Mouse (Mus musculus) gastrocnemius, postnatal 25 days (tissue): Measurements from ENCODE around the gene Med15. TPM values are rescaled to one million over a fixed set of nuclear protein-coding genes. Genes with fewer than 3 reads are reported as not detected.
A peak's percentile ranks its signal among the peaks of the same experiment; 100 is the strongest.

Experiments used
- DNase-seq: peaks from one replicate; pipeline ENCODE4 v3.0.0; 2022
- total RNA-seq, 2 experiments: library from RNA; stranded (reverse); gene quantifications; 1 replicate in 1 of 2; 2 replicates in 1 of 2; pipeline ENCODE4 v1.2.3; 2021

Gene Med15
- total RNA-seq, 2 experiments from 2014 or later = 18.1 to 18.9 TPM

GRCm38 (mm10) chr16:17649925-17650605, 82.6 kb downstream of the Med15 start:
- no peak for DNase-seq

- DNase-seq = no peak
These were observed 84.9 kb downstream of the Med15 start for GRCm38 (mm10) chr16:17647566-17648340.

DNA sequence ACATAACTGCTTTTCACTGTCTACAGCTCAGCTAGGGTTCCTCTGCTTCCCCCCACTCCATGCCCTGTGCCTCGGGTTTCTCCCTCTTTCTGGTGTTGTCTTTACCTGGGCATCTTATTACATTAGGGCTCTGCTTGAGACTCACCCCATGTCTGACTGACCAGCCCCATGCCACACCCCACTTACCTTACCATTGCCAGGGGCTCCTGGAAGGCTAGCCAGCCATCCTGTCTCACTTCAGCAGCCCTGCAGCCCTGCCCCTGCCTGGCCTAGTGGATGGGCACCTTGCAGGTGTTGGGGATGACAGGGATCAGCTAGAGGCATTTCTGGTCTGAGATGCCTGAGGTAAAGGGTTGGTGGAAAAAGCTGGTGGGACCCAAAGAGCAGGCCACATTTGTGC, 85.5 kb downstream of the Med15 start:
- no peak for DNase-seq

DNA sequence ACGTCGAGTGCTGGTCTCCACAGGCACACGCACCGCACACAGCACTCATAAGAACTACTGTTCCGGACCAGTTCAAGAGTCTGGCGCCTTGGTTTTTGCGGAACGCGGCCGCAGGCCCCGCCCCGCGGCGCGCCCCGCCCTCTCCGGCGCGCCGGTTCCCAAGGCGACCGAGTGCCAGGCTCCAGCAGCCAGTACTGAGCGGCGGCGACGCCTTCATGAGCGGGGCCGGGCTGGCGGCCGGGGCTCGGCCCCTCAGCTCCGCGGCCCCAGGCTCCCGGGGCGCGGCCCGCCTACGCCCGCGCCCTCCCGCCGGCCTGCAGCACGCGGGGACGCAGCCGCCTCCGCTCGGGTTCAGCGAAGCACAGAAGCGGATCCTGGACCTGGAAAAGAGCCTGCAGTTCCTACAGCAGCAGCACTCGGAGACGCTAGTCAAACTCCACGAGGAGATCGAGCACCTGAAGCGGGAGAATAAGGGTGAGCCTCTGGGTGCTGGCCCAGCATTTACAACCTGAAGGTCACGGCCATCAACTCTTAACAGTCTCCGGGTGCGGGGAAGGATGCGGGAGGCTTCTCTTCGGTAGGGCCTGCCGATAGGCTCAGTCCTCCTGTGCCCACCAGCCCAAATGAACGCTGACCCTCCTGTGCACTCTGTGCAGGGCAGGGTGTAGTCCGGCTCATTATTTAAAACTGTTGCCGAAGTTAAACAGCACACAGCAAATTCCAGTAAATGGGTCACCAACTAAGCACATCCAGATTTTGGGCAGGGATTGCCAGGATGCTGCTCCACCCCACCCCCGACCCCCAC, 86.2 kb downstream of the Med15 start, which contains the start of gene Ccdc74a:
Ccdc74a (plus strand) TSS at position 161 of the 805 bp plus-strand sequence.
- peak; percentile 86 for DNase-seq

DNA sequence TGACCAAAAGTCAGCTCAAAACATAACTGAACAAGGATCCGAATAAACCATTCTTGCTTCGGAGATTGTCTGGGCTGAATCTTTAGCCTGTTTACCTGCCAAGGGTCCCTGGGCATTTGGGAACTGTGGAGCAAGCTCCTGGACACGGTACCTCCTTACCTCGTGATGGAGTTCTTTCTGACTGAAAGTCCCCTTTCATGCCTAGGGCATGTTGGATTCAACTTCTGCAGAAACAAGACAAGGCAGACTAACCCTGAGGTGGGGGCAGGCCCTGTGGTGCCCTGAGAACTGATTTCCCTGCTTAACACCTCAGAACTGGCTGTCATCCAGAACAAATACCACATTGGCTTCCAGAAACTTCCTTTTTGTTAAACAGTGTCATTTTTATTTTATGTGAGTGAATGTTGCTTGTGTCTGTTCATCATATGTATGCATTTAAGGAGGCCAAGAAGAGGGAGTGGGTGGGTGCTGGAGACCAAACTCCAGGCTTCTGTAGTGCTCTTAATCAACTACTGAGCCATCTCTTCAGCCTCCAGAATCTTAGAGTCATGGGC, 89.2 kb downstream of the Med15 start:
- DNase-seq = no peak

DNA sequence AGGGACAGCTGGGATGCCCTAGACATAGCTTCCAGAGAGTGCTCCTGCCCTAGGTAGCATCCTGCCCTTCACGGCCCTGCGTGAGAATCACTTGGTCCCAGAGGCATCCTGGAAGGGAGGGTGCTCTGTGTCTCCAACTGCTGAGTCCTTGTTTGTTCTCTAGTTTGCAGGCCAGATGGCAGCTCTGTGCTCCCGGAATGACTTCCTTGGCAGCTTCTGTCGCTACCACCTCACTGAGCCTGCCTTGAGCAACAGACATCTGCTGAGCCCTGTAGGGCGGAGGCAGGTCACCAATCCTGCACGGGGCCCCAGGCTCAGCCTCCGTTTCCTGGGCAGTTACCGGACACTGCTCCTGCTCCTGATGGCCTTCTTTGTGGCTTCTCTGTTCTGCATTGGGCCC, 90.4 kb downstream of the Med15 start:
- DNase-seq = no peak

- no peak for DNase-seq
These were observed 91.4 kb downstream of the Med15 start for GRCm38 (mm10) chr16:17641301-17641700.

GRCm38 (mm10) chr16:17640706-17641105, 92.0 kb downstream of the Med15 start:
- DNase-seq = no peak

GRCm38 (mm10) chr16:17639951-17640350, 92.7 kb downstream of the Med15 start:
- no peak for DNase-seq

DNA sequence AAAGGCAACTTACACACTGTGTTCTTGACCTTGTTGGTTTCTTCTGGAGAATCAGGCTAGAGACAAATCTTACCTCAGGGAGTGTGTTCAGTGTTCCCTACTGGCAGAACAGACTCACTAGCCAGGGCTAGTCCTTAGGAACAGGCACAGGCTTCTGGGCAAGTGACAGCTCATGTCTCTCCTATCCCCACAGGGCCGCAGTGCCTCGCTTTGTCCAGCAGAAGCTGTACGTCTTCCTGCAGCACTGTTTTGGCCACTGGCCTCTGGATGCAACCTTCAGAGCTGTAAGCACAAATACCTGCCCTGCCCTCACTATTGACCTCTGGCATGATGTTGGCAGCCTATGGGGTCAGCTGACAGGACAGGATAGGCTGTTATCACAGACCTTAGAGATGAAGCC, 93.6 kb downstream of the Med15 start:
- DNase-seq = no peak

- DNase-seq = no peak
These were observed 94.6 kb downstream of the Med15 start for GRCm38 (mm10) chr16:17638036-17638628.

- DNase-seq = no peak
These were observed 95.1 kb downstream of the Med15 start for GRCm38 (mm10) chr16:17637610-17638009.

- DNase-seq = no peak
These were observed 95.8 kb downstream of the Med15 start for GRCm38 (mm10) chr16:17636904-17637303.

DNA sequence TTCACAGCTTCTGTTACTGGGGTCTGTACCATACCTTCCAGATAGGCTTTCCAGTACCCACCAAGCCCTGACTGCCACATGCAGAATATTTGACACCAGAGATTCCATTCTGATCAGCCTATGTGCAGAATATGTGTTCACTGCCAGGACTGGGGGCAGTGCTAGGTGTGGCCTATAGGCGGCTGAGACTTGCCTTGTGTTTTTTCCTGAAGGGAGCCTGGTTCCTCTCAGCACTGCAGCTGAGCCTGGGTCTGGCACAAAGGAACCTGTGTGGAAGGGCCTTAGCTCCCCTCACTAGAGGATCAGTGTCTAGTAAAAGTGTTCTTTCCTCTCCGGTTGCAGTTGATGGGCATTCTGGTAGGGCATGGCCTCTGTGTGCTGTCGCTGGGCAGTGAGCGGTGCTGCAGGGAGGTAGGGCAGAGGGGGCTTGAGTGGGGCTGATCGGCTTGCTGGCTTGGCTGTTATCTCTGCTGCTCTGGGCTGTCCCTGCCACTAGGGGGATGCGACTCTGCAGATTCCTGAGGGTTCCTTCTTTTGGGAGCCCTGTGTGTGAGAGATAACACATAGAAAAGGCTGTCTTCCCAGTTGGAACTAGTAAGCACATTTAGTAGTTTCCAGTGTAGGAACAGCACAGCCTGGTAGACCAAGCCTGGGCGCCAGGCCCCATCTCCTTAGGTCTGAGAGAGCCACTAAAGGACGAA, 99.1 kb downstream of the Med15 start:
- no peak for DNase-seq

DNA sequence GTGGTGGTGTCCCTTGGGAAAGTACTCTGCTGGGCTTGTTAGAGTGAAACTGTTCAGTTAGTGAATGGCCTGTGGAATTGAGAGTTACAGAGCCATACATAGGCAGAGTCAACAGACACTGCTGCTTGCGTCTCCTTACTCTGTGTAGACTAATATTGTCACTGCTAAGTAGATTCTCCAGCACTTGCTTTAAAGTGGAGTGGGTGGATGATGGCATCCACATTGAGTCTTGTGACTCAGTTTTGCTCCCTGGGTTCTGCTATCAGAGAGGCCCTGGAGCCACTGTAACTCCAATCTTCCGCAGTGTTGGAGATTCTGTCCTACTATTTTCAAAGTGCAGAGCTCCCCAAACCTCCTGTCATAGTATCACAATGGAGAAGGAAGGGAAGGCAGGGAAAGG, 100.1 kb downstream of the Med15 start:
- no peak for DNase-seq

DNA sequence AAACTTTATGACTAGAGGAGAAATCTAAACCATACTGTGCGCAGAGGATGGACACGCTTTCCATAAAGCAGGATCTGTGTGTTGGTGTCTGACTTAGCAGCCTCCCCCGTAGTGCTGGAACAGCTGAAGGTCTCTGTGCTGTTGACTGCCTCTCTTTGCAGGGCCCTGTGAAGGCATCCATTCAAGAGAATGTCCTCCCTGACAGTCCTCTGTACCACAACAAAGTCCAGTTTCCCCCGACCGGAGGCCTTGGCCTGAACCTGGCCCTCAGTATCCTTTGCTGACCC, 106.5 kb downstream of the Med15 start:
- no peak for DNase-seq

DNA sequence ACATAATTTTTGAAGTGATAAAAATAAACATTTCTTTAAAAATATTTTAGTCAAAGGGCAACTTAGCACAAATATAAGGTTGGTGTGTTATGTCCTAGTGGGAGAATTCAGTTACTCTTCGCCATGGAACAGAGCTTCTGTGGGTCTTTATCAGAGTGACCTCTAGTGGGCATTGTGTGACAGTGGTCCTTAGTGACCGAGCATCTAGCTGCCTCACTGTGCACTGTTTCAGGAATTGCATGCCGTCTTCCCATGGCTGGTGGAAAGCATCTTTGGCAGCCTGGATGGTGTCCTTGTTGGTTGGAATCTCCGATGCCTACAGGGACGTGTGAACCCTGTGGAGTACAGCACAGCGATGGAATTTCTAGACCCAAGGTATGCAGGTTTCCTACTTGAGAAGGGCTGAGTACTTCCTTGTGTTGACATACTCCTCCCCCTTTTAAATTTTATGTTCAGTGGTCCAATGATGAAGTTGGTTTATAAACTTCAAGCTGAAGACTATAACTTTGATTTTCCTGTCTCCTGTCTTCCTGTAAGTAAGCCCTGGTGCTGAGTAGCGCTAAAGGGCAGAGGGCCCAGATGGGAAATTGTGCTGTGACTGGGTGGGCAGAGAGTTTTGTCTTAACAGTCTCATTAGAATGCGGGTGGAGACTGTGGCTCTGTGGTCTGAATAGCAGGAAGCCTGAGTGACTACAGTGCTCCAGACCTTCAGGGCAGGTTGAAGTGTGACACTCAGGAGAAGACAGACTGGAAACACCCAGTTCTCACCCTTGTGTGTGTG, 107.0 kb downstream of the Med15 start:
- no peak for DNase-seq

GRCm38 (mm10) chr16:17621936-17622335, 110.8 kb downstream of the Med15 start:
- no peak for DNase-seq

DNA sequence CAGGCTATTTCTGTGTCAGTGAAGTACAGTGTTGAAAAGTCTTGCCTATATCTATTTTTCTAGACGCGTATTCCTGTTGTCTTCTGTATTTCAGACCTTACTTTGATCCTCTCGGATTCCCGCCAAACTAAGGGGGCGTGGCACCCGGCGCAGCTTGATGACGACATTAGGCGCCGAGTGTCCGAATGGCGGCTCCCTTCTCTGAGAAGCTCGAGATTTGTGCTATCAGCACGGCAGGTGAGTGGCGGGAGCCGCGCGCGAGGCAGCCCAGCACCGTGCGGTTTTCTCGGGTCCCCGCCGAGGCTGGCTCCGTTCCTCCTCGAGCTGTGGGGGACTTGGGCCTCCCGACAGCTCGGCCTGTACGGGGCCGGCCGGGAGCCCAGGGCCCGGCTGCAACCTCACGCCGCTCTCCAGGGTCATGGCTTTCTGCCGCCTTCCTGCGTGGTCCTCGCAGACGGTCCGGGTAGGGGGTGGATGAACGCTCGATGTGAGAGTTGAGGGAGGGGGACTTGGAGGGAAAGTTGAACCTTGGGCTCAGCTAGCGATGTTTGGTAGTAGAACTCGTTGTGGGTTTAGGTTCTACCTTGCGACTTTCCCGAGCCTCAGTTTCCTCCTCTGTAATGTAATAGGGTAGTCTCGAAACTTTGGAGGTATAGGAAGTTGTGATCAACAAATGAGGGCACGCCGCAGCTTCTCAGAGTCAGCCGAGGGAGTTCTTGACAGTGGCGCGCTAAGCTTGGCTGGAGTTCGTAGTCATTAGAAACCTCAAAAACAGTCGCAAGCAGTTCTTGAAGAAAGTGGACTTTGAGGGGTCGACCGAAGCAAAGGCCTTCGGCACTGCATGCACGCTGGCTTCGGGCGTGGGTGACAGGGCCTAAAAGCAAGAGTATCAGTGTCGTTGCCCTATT, 113.2 kb downstream of the Med15 start, which contains the start of gene Smpd4:
Smpd4 (plus strand) TSS at position 157 of the 908 bp plus-strand sequence.
- DNase-seq = peak; percentile 79
